ENCODE assay signal across 10 mouse cellular contexts in genomic region chr12:16840842-16841782, GRCm38 (mm10). TPM values are rescaled to one million over a fixed set of nuclear protein-coding genes. Genes with fewer than 3 reads are reported as not detected.
A peak's percentile ranks its signal among the peaks of the same experiment; 100 is the strongest.
DNase-seq lines count a peak whose midpoint lies in the region; ATAC-seq and TF ChIP-seq lines count a peak whose summit lies in the region.
"Had no signal": no experiment of that assay in that cellular context is flagged by ENCODE, and none has a peak within 500 bp of the region (broad histone marks: within the 10 kb centered on the region; RNA-seq: fewer than 3 reads in every experiment).

No protein-coding gene starts in this region.

- no peaks in the 10 kb centered on the region; the same call in 1 of the 2 replicates for H3K9me3 ChIP-seq in liver, embryonic 12.5 days (replicated peaks)
- H3K9me3 ChIP-seq in stomach, embryonic 16.5 days (replicated peaks; ENCODE audit: control insufficient read depth, low read length), result no peaks in the 10 kb centered on the region; the same call in 1 of the 2 replicates
- no peaks in the 10 kb centered on the region for H3K9me3 ChIP-seq in limb, embryonic 10.5 days (replicated peaks)

- no peak overlapping the region for H3K4me3 ChIP-seq in liver, embryonic 12.5 days
- no peak overlapping the region for H3K4me3 ChIP-seq in stomach, embryonic 16.5 days (replicated peaks; ENCODE audit: low read length)
- H3K4me3 ChIP-seq in limb, embryonic 10.5 days, result no peak overlapping the region
- no peak overlapping the region for H3K4me3 ChIP-seq in thymus, adult 2 months (ENCODE audit: control insufficient read depth, insufficient read depth, low read length)
- H3K4me3 ChIP-seq: midbrain, embryonic 12.5 days had no signal

- no peak for DNase-seq in liver
- DNase-seq in heart, adult 18-20 months, result peak; percentile 70 to 82
- peak; percentile 79 for DNase-seq in large intestine, adult 2 months (ENCODE audit: low read depth, low spot score)
- no peak for DNase-seq in limb, embryonic 10.5 days (ENCODE audit: low spot score)
- no peak for DNase-seq in layer of hippocampus, adult 8-10 months (ENCODE audit: low spot score in 2 of 2)
- DNase-seq in thymus, adult 2 months, result no peak
- DNase-seq: kidney, postnatal 36 days had no signal

- no peak overlapping the region for H3K9ac ChIP-seq in liver, embryonic 12.5 days
- no peak overlapping the region for H3K9ac ChIP-seq in stomach, embryonic 16.5 days (ENCODE audit: low read length)
- H3K9ac ChIP-seq: midbrain, embryonic 12.5 days had no signal

- ATAC-seq in liver, embryonic 12.5 days, result peak; percentile 47; the same call in 1 of the 2 replicates
- ATAC-seq in stomach, embryonic 16.5 days (ENCODE audit: insufficient read depth, low FRiP score), result peak; percentile 88

- no peaks in the 10 kb centered on the region for H3K27me3 ChIP-seq in liver, embryonic 12.5 days (replicated peaks)
- no peaks in the 10 kb centered on the region for H3K27me3 ChIP-seq in stomach, embryonic 16.5 days (ENCODE audit: control insufficient read depth, insufficient read depth, low read length)
- no peaks in the 10 kb centered on the region for H3K27me3 ChIP-seq in limb, embryonic 10.5 days (ENCODE audit: low read depth, poor library complexity, severe bottlenecking)
- H3K27me3 ChIP-seq in thymus, adult 2 months (ENCODE audit: control insufficient read depth, insufficient read depth, low read length), result no peaks in the 10 kb centered on the region
- H3K27me3 ChIP-seq: midbrain, embryonic 12.5 days had no signal

- 34% methylated on average over 8 of the region's 8 CpGs for WGBS in liver, embryonic 12.5 days (ENCODE audit: insufficient replicate concordance)
- WGBS in large intestine, adult 2 months, result 19% methylated on average over 8 of the region's 8 CpGs
- WGBS in stomach, embryonic 16.5 days, result 53% methylated on average over 8 of the region's 8 CpGs
- 80% methylated on average over 8 of the region's 8 CpGs for WGBS in limb, embryonic 10.5 days
- WGBS in thymus, adult 2 months, result 95% methylated on average over 8 of the region's 8 CpGs

- no peak overlapping the region for H3K27ac ChIP-seq in liver, embryonic 12.5 days
- H3K27ac ChIP-seq in stomach, embryonic 16.5 days (ENCODE audit: low read length), result peak overlapping the region; percentile 79
- no peak overlapping the region for H3K27ac ChIP-seq in limb, embryonic 10.5 days
- H3K27ac ChIP-seq in thymus, adult 2 months (ENCODE audit: control insufficient read depth, insufficient read depth, low read length), result no peak overlapping the region
- H3K27ac ChIP-seq: midbrain, embryonic 12.5 days had no signal

- H3K4me1 ChIP-seq in liver, embryonic 12.5 days, result peaks cover 11% of the 10 kb centered on the region; the same call in 1 of the 2 replicates
- peaks cover 11% of the 10 kb centered on the region for H3K4me1 ChIP-seq in stomach, embryonic 16.5 days (ENCODE audit: control insufficient read depth, insufficient read depth, low read length)
- peaks cover 4% of the 10 kb centered on the region; the same call in 1 of the 2 replicates for H3K4me1 ChIP-seq in limb, embryonic 10.5 days
- H3K4me1 ChIP-seq in thymus, adult 2 months (replicated peaks; ENCODE audit: control insufficient read depth, insufficient read depth, low read length), result no peaks in the 10 kb centered on the region
- H3K4me1 ChIP-seq: midbrain, embryonic 12.5 days had no signal

- TF ChIP-seq POLR2A in thymus, adult 2 months (IDR thresholded peaks at IDR 0.05; ENCODE audit: control insufficient read depth, extremely low read depth, insufficient read depth, low read length, poor library complexity), result no peak

- no peaks in the 10 kb centered on the region for H3K36me3 ChIP-seq in liver, embryonic 12.5 days
- no peaks in the 10 kb centered on the region for H3K36me3 ChIP-seq in stomach, embryonic 16.5 days (ENCODE audit: control insufficient read depth, insufficient read depth, low read length)
- no peaks in the 10 kb centered on the region for H3K36me3 ChIP-seq in limb, embryonic 10.5 days
- no peaks in the 10 kb centered on the region for H3K36me3 ChIP-seq in thymus, adult 2 months (ENCODE audit: control insufficient read depth, insufficient read depth, low read length)
- H3K36me3 ChIP-seq: midbrain, embryonic 12.5 days had no signal

- H3K4me2 ChIP-seq in liver, embryonic 12.5 days, result no peak overlapping the region
- H3K4me2 ChIP-seq in stomach, embryonic 16.5 days (ENCODE audit: low read depth, low read length), result no peak overlapping the region
- H3K4me2 ChIP-seq: midbrain, embryonic 12.5 days had no signal

- no peak for TF ChIP-seq CTCF in thymus, adult 2 months (IDR thresholded peaks at IDR 0.05; ENCODE audit: borderline replicate concordance, control insufficient read depth, extremely low read depth, insufficient read depth, low read length, poor library complexity)

RNA-seq across cellular contexts. Expression of gene E2f6, which starts 30.3 kb away (rescaled TPM):
- 39.8 TPM in 2 replicates for polyA plus RNA-seq in liver, embryonic 12.5 days (2016; fragmentation: Nextera tagmentation; extraction: Ambion mirVana)
- 10 to 100 TPM; 84.6 to 86.7 TPM for total RNA-seq in heart, adult 18-20 months (2021)
- 9.5 and 12.5 TPM in 2 replicates for polyA plus RNA-seq in large intestine, adult 2 months (2012; rRNA removed)
- polyA plus RNA-seq in stomach, embryonic 16.5 days (2015; fragmentation: Nextera tagmentation; extraction: Ambion mirVana), result 26.5 and 27.9 TPM in 2 replicates
- polyA plus RNA-seq in limb, embryonic 10.5 days (2016; fragmentation: Nextera tagmentation; extraction: Ambion mirVana), result 67.3 and 67.5 TPM in 2 replicates
- total RNA-seq in layer of hippocampus, adult 8-10 months (2022), result 10 to 100 TPM; 31.7 to 40.5 (median 35.8) TPM
- polyA plus RNA-seq in thymus, adult 2 months (2012; rRNA removed), result 18.8 and 19.9 TPM in 2 replicates

RNA-seq across cellular contexts. Expression of gene Greb1, which starts 40.4 kb away (rescaled TPM):
- polyA plus RNA-seq in liver, embryonic 12.5 days (2016; fragmentation: Nextera tagmentation; extraction: Ambion mirVana), result 1.7 and 1.9 TPM in 2 replicates
- under 1 TPM; 0.27 to 0.33 TPM for total RNA-seq in heart, adult 18-20 months (2021)
- polyA plus RNA-seq in large intestine, adult 2 months (2012; rRNA removed), result 1.6 and 3.5 TPM in 2 replicates
- 0.80 and 1.0 TPM in 2 replicates for polyA plus RNA-seq in stomach, embryonic 16.5 days (2015; fragmentation: Nextera tagmentation; extraction: Ambion mirVana)
- polyA plus RNA-seq in limb, embryonic 10.5 days (2016; fragmentation: Nextera tagmentation; extraction: Ambion mirVana), result 16.9 and 17.4 TPM in 2 replicates
- total RNA-seq in layer of hippocampus, adult 8-10 months (2022), result 1 to 10 TPM in 2 of 4 experiments, under 1 TPM in 2; 0.78 to 1.5 (median 1.0) TPM
- polyA plus RNA-seq in thymus, adult 2 months (2012; rRNA removed), result 1.2 and 10.6 TPM in 2 replicates

RNA-seq across cellular contexts. Expression of gene Rock2, which starts 53.6 kb away (rescaled TPM):
- 14.3 and 14.4 TPM in 2 replicates for polyA plus RNA-seq in liver, embryonic 12.5 days (2016; fragmentation: Nextera tagmentation; extraction: Ambion mirVana)
- 10 to 100 TPM; 78.3 to 79.9 TPM for total RNA-seq in heart, adult 18-20 months (2021)
- polyA plus RNA-seq in large intestine, adult 2 months (2012; rRNA removed), result 6.5 and 8.1 TPM in 2 replicates
- 14.3 and 16.5 TPM in 2 replicates for polyA plus RNA-seq in stomach, embryonic 16.5 days (2015; fragmentation: Nextera tagmentation; extraction: Ambion mirVana)
- polyA plus RNA-seq in limb, embryonic 10.5 days (2016; fragmentation: Nextera tagmentation; extraction: Ambion mirVana), result 10.1 and 12.5 TPM in 2 replicates
- total RNA-seq in layer of hippocampus, adult 8-10 months (2022), result 100 to 1,000 TPM; 109 to 143 (median 128) TPM
- polyA plus RNA-seq in thymus, adult 2 months (2012; rRNA removed), result 4.9 and 5.4 TPM in 2 replicates

Comparison
In these comparisons a context has a peak if more than half of its experiments do, and no peak if none do; other contexts are left out.
1. DNase-seq: peak in heart, adult 18-20 months (2 of 2) and large intestine, adult 2 months (single experiment); none in liver (single experiment), limb, embryonic 10.5 days (single experiment), layer of hippocampus, adult 8-10 months (0 of 2) and thymus, adult 2 months (single experiment).